Mouse (Mus musculus) ES-Bruce4 (cell line): ENCODE results near the gene Gm47289.
A peak's percentile ranks its signal among the peaks of the same experiment; 100 is the strongest.

Experiments
- CTCF ChIP-seq: IDR thresholded peaks from one replicate; pipeline ENCODE4 v1.8.1; 2011; ENCODE audit warnings: low read depth, low read length
- POLR2A ChIP-seq: IDR thresholded peaks from one replicate; pipeline ENCODE4 v1.8.1; 2011; ENCODE audit warnings: low read length; ENCODE audit not compliant: insufficient read depth

DNA sequence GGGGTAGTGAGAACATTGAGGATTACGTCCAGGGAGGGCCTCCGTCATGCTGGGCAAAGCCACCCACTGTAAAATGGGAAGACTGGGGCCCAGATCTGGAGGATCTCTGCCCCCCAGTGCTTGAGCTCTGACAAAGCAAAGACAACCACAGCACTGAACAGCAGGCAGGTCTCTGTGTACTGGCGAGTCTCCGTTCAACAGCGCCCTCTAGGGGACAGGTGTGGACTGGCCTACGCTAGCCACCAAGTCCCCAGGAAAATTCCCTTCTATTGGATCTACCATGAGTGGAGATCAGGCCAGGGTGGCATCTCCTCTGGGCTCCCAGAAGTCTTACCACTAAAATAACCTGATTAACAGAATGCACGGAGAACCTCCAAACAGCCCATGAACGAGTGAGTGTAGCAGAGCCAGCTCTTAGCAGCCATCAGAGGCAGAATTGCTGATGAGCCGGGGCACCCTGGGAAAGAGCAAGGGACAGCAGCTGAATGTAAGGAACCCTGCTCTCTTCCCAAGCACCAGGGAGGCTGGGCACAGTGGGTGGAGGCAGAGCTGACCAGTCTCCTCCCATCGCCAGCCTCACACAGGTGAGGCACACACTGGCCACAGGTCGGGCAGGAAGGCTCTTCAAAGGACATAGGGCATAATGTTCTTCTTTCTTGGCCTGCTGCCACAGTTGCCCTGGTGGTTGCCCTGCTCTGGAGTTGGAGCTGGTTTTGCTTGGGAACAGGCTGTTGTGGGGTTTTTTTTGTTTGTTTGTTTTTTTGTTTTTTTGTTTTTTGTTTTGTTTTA, 33.4 kb downstream of the Gm47289 start:
- peak; percentile 99 for TF ChIP-seq CTCF
- TF ChIP-seq POLR2A: no peak
